Mouse (Mus musculus): ENCODE measurements at regions not wholly inside any gene's neighbourhood (a gene's known extent, or its start where the extent isn't known, plus 50 kb on each side); places are given as distances from the start of the nearest gene placed in this dataset.
A peak's percentile ranks its signal among the peaks of the same experiment; 100 is the strongest.

DNA sequence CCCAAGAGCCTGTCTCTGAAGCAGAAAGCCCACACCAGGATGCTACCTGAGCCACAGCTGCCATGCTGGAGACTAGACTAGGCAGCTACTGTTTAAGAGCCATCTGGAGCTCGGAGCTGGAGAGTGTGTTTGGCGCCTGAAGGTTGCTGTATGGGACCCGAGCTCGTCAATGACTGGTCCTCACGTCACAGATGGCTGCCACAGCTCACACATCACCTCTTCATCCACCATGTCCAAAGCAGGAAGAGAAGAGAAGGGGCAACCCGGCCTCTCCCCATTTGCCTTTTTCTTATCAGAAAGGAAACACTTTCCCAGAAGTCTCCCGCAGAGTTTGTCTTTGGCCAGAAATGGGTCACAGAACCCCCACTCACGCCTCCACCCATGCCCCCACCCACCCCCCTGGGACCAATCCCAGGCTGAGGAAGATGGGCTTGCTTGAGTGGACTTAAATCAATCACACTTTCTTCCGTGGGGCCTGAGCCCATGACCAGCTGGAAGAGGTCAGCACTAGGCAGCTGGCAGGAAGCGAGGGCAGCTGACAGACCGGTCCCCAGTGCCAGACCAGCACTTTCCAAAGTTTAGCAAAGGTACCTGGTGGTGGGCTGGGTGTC lies 53.5 kb upstream of the Ptpn1 start:
- DNase-seq = no peak

DNA sequence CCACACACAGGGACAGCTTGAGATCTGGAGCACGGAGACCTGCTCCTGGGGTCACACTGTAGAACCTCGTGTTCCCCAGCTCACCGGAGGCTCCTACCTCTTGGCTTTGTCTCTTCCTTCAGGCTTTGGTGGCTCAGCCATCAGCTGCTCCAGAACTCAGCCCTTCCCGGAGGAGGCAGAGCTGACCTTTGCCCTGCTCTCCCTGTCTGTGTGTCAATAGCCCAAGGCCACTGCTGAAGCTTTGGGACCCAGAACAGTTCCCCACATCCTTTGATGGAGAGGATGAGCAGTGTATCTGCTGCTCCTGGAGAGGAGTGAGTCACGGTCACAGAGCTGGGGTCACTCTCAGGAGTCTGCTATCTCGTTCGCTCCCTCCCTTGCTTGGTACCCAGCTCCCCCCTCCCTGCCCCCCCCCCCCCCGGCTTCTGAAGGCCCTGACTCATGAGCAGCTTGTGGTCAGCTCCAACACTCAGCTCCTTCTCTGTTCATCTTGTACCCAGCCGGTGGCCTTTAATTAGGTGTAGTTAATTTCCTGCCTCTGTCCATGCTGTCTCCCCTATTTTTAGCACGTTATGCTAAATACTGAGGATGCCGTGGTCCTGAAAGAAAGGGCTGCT lies 54.5 kb upstream of the Ptpn1 start:
- no peak for DNase-seq

DNA sequence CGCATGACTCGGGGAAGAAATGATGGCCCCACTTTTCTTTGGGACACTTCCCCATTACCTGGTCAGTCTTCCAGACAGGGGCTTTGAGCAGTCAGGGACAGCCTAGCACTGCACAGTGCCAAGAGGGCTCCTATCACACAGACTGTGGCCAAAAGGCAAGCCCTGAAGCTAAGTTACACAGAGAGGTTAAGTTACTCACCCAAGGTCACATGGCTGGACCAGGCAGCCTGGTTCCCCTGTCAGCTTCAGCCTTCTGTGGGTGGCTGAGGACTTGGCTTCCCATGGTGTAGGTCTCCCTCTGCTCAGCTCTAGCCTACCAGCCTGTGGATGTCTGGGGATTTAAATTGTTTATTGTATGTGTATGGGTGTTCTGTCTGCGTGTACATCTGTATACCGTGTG lies 59.4 kb upstream of the Ptpn1 start:
- DNase-seq = no peak

DNA sequence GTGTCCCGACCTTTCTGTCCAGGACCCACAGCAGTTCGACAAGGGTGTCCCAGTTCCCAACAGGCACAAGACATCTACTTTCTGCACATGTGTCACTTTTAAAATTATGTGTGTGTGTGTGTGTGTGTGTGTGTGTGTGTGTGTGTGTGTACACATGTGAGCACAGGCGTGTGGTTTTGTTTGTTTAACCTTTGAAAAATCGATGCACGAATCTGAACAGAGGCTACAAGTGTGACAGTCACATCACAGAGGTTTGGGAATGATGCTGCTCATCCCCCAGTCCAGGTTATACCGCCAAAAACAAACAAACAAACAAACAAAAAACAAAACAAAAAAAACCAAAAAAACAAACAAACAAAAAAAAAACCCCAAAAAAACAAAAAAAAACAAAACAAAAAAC lies 61.7 kb upstream of the Ptpn1 start:
- no peak for DNase-seq

DNA sequence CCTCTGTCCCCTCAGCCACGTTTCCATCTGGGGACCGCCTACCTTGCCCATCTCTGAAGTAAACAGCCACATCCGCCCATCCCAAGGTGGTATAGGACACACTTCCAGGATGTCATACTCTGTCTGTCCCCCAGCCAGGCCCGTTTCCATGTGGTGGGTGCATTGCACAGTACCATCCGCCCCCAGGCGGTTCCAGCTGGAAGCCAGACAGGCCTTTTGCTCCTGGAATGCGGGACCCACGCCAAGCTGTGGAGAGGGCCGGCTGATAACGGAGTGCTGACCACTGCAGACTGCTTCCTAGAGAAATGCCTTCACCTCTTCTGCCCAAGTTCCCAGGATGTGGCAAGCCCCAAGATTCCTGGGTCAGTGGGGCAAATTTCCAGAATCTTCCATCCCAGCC lies 65.1 kb upstream of the Ptpn1 start:
- peak in 1 of 2 experiments; percentile 29 for DNase-seq

DNA sequence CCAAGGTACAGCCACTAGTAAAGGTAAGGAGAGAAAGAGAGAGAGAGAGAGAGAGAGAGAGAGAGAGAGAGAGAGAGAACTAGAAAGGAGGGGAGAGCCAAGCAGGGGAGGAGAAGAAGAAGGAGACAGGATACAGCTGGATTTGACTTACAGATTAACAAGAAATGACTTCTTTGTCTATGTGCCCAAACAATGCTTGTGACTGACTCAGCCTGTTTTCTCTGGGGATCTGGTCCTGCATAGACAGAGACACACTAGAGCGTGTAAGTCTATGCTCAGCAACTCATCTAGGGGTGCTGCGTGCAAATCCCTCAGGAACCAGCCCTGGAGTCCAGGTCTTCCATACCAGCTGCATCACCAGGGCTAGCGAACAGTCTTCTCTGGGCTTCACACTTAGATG lies 66.3 kb upstream of the Ptpn1 start:
- no peak for DNase-seq

DNA sequence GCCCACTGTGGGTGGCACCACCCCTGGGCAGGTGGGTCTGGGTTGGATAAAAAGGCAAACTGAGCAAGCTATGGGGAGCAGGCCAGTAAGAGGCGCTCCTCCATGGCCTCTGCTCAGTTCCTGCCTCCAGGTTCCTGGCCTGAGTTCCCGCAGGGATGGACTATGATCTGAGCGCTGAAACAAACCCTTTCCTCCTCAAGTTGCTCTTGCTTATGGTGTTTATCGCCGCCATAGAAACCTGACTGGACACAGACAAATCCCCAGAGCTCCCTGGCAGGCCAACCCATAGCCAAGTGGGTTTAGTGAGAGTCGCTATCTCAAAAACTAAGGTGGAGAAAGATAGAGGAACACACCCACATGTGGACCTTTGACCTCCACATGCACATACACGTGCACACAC lies 67.2 kb upstream of the Ptpn1 start:
- DNase-seq = no peak

DNA sequence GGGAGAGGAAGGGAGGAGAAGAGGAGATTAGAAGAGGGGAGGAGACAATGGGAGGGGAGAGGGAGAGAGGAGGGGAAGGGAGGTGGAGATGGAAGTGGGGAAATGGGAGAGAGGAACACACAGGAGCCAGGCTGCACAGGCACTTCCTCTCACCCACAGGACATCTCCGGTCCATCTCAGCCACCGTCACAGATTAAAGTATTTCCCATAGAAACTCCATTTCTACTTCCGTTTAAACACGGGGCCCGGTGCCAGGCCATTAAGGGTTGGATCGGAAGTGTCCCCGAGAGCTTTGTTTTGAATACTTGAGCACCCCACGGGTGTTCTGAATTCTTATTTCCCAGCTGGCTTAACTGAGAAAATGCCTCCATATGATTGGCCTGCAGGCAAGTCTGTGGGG lies 67.6 kb upstream of the Ptpn1 start:
- DNase-seq = no peak

DNA sequence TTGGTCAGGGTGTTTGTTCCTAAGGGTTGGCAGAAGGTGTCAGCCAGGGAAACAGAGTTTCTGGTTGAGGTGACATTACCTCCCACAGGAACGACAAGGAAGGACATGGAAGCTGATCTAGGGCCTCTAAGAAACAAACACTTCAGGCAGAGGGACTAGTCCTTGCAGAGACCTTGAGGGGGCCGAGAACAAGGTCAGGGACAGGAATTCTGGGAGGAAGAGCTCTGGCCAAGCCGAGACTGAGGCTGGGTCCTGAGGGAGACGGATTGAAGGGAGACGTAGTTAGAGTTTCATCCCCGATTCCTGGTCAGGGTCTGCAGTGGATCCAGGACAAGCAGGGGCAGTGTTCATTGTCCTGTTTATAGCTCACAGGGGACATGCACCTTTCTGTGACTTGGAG lies 68.2 kb upstream of the Ptpn1 start:
- DNase-seq = no peak

DNA sequence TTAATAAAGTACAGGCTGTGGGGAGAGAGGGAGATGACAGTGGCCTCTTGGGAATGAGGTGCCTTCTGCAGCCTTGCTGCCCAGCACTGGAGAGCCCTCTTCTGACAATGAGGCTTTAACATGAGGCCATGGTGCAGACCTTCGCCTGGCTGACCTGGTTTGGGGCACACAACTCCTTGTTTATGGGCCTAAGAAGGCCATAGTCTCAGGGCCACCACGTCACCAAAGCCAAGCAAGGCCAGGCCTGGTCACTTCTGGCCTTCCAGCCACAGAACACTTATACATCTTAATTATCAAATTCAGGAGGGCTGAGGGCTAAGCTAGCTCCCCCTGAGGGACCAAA lies 70.7 kb upstream of the Ptpn1 start:
- DNase-seq = no peak

DNA sequence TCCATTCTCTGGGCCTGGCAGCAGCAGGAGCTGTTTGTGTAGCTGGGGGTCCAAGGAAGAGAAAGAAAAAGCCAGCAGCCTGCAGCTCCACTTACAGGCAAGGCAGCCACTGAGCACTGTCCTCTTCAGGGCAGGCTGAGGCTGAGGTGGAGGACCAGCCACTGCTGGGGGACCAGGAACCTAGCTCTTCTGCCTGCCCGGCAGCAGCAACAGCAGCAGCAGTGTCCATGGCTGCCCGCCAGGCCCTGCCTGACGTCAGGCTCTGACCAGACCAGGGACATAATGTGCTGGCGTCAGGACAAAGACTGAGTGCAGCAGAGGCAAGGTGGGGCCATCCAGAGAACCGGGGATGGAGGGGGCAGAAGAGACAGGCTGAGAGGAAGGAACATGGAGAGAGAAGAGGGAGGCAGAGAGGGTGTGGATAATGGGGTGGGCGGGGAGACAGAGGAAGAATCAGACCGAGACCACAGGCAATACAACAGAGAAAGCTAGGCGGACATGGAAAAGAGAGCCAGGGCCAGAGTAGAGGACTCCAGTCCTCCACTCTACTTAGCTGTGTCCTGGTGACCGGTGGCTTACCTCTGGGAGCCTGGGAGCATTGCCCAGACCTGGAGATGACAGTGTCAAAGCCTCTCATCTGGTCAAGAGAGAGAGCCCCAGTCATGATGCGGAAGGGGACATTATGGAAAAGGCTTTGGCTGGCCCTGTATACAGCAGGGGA lies 71.2 kb upstream of the Ptpn1 start:
- DNase-seq = peak; percentile 31 to 63

DNA sequence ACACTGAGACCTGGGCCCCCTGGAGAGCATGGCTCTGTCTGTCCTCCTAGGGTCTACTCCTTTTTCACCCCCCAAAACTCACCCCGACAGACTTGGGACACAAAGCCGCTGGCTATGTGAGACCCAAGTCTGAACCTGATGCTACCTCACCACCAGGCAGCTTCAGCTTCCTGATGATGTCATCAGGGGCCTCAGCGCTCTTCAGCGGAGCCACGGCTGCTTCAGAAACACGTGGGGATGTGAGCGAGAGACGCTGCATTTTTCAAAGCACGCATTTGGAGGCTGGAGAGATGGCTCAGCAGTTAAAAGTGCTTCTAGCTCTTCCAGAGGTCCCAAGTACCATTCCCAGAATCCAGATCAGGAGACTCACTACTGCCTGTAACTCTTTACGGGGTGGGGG lies 72.3 kb upstream of the Ptpn1 start:
- no peak for DNase-seq

DNA sequence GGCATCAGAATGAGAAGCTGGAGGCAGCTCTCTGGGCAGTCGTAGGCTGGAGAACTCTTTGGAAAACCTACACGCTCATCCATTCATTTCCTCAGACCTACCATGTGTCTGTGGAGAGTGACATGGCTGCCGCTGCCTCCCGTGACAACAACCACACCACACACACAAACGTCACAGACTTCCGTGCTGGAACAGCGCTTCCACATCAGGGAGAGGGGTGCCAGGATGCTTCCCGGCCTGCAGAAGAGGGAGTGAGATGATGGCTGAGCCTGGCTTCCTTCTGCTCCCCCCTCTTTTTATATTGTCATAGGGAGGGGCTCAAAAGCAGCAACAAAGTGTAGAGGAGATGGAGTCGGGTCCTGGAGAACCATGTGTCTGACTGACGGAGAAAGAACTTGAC lies 73.5 kb upstream of the Ptpn1 start:
- DNase-seq = no peak

DNA sequence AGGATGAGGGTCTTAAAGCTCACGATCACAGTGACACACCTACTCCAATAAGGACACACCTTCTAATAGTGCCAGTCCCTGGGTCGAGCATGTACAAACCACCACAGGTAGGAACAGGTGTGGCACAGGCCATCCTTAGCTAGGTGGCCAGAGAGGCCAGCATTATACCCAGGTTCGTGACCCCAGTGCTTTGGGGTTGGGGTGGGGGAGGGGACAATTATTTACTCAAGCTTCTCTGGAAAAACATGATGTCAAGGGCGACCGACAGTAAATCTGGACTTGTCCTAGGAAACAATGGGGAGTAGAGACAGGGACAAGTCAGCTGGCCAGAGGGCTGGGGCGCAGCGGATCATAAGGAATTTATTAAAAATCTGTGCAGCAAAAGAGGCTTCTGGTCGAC lies 73.9 kb upstream of the Ptpn1 start:
- DNase-seq = no peak

DNA sequence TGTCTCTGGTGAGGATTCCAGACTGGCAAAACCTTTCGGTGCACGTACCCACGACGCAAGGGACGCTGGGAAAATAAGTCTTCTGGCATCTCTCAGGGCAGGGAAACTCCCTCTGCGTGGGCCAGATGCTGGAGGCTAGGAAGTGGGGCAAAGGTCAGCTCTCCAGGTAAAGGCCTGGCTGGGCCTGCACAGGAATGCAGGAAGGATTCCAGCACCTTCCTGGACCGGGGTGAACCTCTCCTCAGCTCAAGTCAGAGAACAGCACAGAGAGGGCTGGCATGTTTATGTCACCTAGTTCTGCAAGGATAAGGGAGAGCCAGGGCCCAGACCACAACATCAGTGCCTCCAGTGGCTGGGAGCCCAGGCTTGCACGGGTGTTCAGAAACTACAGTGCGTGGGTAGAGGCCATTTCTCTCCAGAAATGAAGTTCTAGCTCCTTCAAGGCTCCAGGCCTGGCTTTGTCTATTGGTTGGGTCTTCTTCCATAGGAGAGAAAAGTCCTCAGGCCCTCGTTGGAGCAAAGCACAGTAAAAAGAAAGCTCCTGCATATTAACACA lies 74.9 kb upstream of the Ptpn1 start:
- no peak for DNase-seq

DNA sequence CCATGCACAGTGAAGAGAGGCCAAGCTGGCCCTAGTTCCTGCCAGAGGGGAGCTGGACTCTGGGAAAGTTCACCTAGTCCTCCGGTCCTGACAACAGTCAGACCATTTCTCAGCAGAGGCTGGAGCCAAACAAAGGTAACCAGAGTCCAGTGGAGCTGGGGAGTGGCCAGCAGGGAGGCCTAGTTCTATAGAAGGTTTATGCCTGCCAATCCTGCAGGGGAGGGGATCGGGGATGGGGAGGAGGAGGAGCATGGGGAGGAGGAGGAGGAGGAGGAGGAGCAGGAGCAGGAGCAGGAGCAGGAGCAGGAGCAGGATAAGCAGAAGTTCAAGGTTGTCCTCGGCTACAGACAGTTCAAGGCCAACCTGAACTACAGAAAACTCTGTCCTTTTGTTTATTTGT lies 75.8 kb upstream of the Ptpn1 start:
- no peak for DNase-seq

DNA sequence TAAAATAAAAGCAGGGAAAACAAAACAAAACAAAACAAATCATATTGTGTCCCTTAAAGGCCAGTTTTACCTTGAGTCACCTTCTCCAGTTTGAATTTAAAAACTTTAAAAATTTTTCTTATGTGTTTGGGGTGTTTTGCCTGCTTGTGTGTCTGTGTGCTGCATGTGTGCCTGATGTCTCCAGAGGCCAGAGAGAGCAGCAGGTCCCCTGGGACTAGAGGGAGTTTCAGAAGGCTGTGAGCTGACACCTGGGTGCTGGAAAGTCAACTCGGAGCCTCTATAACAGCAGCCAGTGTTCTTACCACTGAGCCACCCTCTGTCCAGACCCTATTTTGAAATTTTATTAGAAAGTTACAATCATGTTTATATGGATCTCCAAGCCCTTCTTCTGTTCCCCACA lies 77.8 kb upstream of the Ptpn1 start:
- DNase-seq = no peak

DNA sequence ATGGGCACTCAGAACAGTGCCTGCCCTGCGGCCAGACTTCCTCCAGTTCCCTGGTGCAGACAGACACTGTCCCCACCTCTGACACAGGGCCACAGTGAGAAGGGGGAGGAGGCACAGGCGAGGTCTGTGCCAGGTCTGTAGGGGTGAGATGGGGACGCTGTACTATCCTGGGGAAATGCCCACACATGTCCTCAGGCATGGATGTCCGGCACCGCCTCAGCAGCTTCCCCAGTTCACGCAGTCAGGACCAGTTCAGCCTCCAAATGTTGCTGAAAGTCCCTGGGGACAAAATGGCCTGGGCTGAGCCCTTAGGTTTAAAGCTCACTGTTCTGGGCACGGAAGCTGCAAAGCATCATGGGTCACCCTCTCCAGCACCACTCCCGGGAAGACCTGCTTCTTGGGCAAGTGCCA lies 78.4 kb upstream of the Ptpn1 start:
- DNase-seq = no peak

DNA sequence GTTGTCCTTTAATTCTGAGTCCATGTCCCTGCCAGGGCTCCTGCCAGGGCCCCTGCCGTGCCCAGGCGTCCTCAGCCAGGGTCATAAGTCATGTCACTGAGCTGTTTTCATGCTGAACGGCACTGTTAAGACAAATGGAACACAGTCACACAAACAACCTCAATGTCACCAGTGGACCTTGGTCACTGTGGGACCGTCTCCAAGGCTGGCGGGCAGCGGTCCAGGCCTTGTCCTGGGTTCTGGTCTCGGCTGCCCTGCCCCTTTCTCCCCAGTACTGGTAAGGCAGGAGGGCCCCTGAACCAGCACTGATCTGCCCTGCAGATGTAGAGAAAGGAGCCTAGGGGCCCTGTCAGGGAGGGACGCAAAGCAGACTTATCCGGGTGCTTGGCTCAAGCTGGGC lies 79.3 kb upstream of the Ptpn1 start:
- peak in 1 of 2 experiments; percentile 22 for DNase-seq

DNA sequence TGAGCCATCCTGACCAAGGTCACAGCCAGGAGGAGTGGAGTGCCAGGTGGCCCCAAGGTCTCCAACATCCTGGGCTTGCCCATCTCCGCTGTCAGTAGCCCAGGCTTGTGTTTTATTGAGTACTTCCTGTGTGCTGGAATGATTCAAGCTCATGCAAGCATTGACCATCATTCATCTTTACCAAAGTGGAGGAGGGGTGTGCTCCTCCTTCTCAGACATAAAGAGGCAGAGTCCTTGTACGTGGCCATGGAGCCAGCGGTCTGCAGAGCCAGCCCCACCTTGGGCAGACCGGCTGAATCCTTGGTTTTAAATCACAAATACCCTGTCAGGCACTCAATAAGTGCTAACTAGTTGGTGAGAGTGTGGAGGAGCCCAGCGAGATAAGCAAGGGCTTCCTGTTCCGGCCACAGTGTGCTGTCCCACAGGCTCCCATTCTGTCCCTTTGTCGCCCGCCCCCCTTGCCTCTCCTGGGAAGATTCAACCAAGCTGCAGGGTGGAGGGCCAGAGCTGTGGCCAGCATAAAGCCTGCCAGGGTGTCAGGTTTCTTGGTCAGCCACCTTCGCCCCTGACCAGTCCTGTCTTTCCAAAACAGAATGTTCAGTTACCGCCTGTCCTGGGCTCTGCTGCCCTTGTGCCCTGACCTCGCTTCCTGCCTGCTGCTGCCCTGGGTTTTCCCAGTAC lies 80.5 kb upstream of the Ptpn1 start:
- no peak for DNase-seq

DNA sequence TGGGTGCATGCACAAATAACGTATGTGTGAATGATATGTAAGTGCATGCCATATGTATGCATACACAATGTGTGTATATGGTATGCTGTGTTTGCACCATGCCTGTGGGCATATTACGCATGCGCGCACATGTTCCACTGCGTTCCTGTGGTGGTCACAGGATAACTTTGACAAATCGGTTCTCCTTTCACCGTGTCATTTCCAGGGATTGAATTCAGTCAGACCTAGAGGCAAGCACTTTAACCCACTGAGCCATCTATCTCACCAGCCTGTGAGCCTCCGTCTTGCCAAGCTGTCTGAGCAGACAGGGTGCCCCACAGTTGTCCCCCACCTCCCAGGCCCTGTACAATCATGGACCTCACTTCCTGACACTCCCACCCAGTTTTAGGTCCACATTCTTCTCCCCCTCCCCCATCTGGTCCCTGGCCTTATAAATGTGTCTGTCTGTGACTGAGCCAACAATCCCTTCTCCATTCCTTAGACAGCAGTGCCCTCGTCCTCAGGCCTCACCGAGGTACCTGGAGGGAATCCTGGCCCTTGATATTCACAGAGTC lies 81.8 kb upstream of the Ptpn1 start:
- no peak for DNase-seq

DNA sequence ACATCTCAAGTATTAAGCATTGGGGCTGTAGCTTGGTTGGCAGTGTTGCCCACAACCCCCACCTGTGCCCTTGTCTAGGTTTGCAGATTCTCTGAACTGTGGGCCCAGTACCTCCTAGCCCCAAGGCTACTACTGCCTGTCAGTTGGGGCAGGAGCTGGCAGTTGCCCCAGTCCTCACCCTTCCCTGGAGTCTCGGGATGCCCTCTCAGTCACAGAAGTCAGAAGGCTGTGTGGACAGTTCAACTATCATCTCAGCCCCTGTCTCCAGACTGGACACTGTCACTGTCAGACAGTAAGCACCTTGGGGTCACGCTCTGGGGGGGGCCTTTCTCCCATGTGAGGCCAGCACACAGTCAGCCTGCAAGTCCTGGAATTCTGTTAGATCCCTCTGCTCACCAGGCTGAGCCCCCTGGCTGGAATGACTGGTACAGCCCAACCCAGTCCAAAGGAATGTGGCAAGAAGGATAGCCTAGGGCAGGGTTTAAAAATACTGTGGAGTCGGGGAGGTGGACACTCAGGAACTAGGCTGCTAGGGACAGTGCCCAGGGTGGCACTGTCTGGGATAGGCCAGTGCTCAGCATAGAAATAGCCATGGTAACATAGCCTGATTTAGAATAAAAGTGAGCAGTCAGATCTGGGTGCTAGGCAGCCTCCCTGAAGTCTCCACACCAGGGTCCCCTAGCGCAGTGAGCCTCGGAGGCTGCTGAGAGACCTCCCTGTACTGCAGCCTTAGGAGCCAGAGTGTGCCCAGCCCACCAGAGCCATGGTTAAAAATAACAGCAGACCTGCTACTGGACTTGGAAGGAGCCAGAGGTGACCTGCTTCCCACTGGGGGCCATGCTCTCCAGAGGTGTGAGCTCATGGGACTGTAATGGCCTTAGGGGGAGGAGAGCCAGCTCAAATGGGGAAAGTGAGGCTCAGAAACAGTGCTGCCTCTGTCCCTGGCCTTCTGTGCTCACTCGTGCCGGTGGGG lies 83.1 kb upstream of the Ptpn1 start:
- no peak for DNase-seq
